16 mouse cellular contexts compared by ENCODE assay signal in the genomic region with DNA sequence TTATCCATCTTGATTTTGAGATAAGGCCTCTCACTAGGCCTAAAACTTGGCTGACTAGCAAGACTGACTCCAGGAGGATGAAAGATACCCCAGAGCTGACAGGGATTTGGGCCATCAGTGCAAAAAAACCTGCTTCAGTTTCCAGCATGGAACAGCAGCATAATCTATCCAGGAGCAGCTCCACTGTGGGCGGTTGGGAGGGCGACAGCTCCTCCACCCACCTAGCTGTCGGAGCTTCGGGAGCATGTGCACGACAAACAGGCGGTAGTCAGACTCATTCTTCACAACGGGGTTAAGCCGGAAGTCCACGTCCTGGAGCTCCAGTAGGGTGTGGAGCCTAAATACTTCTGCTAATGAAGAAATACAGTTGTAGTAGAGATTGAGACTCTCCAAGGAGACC. TPM values are rescaled to one million over a fixed set of nuclear protein-coding genes. Genes with fewer than 3 reads are reported as not detected.
"Had no signal": no experiment of that assay in that cellular context is flagged by ENCODE, and none has a peak within 500 bp of the region (broad histone marks: within the 10 kb centered on the region; RNA-seq: fewer than 3 reads in every experiment).

No protein-coding gene starts in this region.

- DNase-seq: forebrain, postnatal 0 days; gastrocnemius, postnatal 14 days; gastrocnemius, postnatal 36 days; heart, adult 18-20 months; heart, postnatal 14 days; heart, postnatal 36 days; kidney, adult 11 months; kidney, adult 2 months; kidney, adult 9 months; kidney, postnatal 14 days; kidney, postnatal 36 days; layer of hippocampus, adult 9-11 months had no signal

- ATAC-seq: forebrain, postnatal 0 days; hindbrain, postnatal 0 days; intestine, embryonic 16.5 days; liver, embryonic 12.5 days had no signal

RNA-seq across cellular contexts. Expression of a gene that starts 48.9 kb away (rescaled TPM):
- total RNA-seq: hematopoietic stem cell, adult 5-6 weeks had no signal
